Mouse (Mus musculus) T-cell, adult 2 months (primary cell): Measurements from ENCODE around the gene Eif5a.
"Not testable (repeated sequence)": the region's sequence is repeated elsewhere in the genome, so short reads cannot be mapped to it uniquely, and the experiment has no call there.

Experiments used
- DNase-seq: peaks from one replicate; pipeline ENCODE4 v3.0.0; 2022; ENCODE audit warnings: low spot score

Eif5a gene

DNA sequence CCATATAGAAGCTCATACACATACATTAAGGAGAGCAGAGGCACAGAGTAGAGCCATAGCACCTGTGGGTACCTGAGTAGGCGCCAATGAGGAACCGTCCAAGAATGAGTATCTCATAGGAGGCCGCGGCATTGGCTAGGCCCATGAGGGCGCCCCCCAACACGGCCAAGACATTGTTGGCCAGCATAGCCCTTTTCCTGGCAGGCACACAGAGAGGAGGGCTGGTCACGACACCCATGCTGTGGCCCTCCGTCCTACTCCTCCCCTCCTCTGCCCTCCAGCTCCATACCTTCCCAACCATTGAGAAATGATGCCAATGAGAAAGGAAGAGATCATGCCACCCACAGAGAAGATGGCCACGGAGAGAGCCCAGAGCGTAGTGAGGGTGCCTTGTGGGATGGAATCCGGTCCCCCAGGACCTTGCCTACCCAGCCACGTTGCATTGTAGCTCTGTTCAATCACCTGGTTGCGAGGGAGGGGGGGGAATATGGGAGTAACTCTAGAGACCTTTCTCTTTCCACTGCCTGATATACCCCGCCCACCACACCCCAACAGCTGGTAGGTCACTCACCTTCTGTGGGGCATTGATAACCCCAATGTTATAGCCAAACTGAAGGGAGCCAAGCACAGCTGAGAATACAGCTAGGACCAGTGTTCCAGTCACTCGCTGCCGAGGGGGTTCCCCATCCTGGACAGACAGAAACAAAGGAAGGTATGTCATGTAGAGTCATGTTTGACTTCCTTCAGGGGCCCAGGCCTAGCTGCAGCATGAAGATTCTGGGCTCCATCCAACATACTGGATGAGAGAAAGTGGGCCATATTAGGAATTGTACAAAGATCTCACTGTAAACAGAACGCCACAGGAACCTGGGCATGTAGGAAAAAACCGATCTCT is 24.5 kb upstream of the Eif5a start:
- no peak for DNase-seq

GRCm38 (mm10) chr11:69945216-69945615 is 23.5 kb upstream of the Eif5a start:
- no peak for DNase-seq

- no peak for DNase-seq
Observed at GRCm38 (mm10) chr11:69940962-69941361, 19.2 kb upstream of the Eif5a start.

- DNase-seq = no peak
Observed at GRCm38 (mm10) chr11:69939731-69940130, 18.0 kb upstream of the Eif5a start.

DNA sequence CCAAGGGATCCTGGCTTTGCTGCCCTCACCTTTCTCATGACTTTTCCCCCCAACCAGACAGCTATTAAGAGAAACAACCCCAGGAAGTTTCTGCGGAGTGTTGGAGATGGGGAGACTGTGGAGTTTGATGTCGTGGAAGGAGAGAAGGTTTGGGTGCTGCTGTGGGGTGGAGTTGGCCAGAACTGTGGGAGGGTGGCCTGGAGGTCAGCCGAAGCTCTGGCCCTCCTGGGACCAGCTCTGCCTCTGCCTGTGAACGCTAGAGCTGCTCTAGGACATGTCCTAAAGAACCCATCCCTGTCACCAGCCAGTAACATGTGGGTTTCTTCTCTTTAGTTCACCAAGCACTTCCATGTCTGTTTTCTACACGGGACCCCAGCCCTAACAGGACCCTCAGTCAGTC is 17.4 kb upstream of the Eif5a start:
- DNase-seq = no peak

GRCm38 (mm10) chr11:69938401-69938979 is 16.7 kb upstream of the Eif5a start:
- DNase-seq = no peak

DNA sequence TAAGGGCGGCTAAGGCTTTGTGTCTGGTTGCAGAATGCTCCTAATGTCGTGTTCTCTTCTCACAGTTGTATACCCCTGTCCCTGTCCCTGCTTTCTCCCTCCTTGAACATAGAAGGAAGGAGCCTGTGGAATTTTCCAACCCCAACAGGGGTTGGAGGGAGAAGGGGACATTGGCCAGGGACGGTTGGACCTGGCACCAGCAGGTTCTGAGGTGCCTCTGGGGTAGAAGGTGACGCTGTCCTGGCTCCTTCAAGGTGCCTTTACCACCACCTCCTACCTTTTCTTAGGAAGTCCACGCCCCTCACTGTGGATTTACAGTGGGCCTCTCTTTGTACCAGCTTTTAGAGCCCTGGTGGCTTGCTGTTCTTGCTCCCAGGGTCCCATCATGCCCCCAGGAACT is 16.1 kb upstream of the Eif5a start:
- DNase-seq = no peak

GRCm38 (mm10) chr11:69937385-69937784 is 15.6 kb upstream of the Eif5a start:
- no peak for DNase-seq

DNA sequence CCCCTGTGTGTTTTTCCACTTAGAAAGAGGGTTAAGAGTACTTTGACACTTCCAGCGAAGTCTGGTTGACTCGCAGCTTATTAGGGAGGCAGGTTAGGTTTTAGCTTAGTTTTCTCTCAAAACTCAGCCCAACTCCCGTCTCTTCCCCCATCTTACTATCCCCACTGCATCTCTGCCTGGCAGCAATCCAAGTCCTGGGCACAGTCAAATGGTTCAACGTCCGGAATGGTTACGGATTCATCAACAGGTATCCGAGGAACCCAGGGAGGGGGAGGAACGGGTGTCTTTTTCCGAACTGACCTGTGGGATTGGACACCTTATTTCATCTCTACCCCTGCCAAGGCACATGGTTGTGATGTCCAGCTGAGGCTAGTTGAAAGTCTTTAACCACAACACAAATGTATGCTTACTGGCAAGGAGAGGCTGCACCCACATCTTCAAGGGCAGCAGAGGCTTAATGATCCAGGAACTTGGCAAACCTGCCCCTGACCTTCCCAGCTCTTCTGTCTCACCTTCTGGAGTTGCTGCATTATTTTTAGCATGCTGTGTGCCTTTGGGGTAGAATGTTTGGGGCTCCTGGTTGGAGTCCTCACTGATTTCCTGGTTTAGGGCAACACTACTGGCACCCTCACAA is 15.1 kb upstream of the Eif5a start:
- DNase-seq = no peak

- DNase-seq = peak; percentile 15
Observed at GRCm38 (mm10) chr11:69936156-69936555, 14.4 kb upstream of the Eif5a start.

DNA sequence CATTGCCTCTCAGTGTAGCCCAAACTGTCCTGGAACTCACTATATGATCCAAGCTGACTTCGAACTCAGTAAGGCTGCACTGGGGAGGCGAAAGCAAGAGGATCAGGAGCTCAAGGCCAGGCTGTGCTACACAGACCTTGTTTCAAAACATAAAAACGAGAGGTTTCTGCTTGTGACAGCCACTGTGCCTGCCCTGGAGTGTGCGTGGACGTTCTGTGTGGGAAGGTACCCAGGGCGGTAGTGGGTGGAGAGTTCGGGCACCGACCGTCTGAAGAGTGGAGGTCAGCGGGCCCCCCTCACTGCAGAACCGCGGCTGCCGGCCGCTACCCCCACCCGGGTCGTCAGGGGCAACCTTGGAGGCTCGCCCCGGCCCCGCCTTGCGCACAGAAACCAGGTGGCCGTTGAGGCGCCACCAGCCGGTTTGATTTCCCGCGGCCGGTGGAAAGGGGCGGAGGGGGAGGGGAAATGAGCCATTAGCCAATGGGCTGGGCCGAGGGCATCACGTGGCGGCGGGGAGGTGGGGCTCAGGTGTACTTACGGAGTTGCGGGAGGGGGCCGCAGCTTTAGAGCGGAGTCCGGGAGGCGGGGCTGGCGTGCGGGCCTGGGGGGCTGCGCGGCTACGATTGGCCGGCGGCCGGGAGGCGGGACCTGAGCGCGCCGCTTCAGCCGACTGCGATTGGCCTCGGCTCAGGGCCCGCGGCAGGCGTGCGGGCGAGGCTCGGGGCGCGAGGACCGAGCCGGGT is 13.6 kb upstream of the Eif5a start, which contains the start of gene Ybx2:
TSS of gene Ybx2 (plus strand) at position 660 of the 743 bp plus-strand sequence.
- peak; percentile 72 for DNase-seq

DNA sequence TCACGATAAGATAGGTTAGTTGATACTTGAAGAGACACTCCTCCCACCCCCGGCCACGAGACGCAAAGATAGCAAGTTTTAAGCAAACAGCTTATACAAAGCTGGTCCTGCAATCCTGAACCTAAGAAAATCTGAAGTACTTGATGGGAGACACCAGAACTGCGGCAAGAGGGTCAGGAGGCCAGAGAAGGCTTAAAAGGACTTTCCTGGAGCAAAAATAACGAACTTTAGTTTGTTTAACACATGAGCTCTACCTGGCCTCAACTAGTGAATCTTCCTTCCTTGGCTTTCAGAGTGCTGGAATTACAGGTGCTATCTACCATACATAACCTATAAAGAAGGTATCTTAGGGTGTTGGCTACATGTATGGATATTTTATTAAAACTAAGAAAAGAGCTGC is 12.9 kb upstream of the Eif5a start:
- DNase-seq = no peak

DNA sequence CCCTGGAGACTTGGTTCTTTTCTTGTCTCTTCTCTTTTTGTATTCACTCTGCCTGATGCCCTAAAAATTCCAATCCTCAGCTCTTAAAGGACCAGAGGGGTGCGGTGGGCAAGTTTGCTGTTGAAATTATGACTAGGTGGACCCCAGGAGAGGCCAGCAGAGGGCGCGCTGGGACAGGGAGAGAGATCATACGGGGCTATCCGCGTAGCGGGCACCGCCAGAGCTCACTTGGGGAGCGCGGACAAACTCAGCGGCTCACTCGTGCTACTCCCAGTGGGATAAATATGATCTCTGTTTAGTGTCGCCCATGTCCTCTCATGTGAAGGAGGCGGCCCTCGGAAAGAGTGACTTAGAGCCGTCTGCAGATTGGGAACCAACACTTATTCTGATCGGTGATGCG is 12.4 kb upstream of the Eif5a start:
- DNase-seq = peak; percentile 86

DNA sequence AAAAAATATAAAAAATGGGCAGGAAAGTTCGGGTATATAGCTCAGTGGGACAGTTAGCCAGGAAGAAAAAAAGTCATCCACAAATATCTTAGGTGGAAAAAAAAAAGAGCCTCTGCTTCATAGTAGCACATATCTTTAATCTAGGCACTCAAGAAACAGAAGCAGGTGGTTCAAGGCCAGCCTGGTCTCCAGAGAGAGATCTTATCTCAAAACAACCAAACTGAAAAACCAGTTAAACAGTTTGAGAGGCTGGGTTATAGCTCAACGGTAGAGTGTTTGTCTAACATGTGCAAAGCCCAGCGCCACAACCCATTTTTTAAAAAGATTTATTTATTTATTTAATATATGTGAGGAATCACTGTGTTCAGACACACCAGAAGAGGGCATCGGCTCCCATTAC is 11.3 kb upstream of the Eif5a start:
- DNase-seq = no peak

DNA sequence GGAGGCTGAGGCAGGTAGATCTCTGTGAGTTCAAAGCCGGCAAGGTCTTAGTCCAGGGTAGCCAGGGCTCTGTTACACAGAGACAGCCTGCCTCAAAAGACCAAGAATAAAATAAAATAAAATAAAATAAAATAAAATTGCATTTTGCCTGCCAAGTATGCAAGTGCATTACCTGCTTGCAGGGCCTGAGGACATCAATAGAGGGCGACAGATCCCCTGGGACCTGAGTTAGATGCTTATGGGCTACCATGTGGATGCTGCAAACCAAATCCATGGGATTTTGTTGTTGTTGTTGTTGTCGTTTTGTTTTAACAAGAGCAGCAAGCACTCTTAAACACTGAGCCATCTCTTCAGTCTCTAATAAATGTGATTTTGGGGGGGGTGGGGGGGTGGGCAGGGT is 10.5 kb upstream of the Eif5a start:
- DNase-seq = no peak

DNA sequence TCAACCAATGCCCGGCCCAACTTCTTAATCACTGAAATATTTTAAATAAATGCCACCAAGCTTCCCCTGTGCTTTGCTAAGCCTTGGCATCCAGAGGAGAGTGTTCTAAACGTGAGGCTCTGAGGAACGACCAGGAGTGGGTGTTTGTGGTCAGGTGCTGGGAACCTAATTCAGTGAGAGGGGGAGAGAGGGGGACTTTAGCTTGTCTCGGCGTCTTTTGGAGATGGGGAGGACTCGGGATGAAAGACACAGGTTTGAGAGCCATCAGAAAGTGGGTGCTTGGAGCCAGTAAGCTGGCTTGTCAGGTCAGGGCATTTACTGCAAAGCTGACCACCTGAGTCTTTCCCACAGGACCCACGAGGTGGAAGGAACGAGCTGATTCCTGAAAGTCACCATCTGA is 10.0 kb upstream of the Eif5a start:
- no peak for DNase-seq

DNA sequence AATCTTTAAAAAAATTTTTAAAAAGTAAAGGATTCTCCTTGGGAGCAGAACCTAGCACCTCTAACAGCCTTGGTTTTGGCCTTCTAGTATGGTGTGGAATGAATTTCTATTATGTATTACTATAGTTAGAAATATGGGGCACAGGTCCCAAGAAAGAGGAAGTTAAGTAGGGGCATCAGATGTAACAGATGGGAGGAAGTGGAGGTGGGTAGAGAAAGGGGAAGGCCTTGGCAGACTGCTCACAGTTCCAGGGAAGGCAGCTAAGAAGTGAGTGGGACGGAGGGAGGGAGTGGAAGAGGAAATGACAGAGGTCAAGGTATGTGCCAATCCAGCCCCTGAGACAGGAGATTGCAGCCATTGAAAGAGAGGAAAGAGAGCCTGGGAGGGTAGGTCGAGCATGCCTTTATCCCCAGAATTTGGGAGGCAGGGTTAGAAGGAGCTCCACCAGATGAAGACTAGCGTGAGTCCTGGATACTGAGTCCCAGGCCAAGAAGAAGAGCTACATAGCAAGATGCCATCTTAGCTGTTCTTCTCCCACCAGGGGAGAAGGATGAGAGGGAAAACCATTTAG is 9.3 kb upstream of the Eif5a start:
- DNase-seq = no peak

DNA sequence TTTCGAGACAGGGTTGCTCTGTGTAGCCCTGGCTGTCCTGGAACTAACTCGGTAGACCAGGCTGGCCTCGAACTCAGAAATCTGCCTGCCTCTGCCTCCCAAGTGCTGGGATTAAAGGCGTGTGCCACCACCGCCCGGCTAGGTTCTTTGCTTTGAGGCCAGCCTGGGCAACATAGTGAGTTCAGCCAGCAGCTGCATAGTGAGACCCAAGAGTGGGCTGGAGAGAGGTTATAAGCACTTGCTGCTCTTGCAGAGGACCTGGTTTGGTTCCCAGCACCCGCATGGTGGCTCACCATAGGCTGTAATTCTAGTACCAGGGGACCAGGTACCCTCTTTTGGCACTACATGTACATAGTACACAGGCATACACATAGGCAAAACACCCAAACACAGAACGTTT is 8.4 kb upstream of the Eif5a start:
- not testable (repeated sequence) for DNase-seq

DNA sequence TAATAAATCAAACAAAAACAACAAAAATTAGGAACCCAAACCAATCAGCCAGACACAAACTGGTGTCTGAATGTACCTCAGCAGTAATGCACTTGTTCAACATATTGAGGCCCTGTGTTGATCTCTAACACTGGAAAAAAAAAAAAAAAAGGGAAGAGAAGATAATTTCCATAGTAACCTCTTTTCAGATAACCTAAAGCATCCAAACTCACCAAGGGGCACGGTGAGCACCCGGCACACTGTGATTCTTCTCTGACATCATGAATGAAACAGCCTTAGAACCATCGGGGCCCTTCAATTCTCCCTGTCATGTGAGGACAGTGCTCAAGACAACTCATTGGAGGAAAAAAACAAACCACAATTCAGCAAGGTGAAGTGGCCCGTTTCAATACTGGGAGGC is 8.0 kb upstream of the Eif5a start:
- DNase-seq = no peak

GRCm38 (mm10) chr11:69927501-69927900 is 5.7 kb upstream of the Eif5a start:
- no peak for DNase-seq

- no peak for DNase-seq
Observed at GRCm38 (mm10) chr11:69922796-69923195, 1.0 kb upstream of the Eif5a start.
